Comparison of ENCODE assay signal across 8 mouse cellular contexts in the genomic region with DNA sequence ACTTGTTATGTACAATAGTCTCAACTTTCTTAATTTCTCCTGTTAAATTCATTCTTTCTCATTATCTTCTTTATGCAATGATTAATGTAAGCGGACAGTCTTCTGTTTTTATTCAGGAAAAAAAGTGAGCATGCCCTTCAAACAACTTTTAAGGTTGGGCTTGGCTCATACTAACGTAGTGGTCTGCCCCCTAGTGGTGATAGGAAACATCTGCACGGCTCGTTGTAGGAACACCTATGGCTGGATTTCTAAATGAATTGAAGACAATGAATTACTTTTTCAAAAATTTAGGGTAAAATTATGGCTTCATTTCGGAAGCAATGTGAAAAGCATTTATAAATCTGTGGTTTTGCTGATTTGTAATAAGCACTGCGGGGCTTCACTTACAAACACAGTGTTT.
DNase-seq lines count a peak whose midpoint lies in the region; ATAC-seq and TF ChIP-seq lines count a peak whose summit lies in the region.

No protein-coding gene starts in this region.

- ATAC-seq in liver, postnatal 0 days, result no peak
- no peak for ATAC-seq in liver, embryonic 12.5 days
- peak; percentile 70; the same call in 1 of the 2 replicates for ATAC-seq in neural tube, embryonic 14.5 days (ENCODE audit: low read depth)

- H3K9me3 ChIP-seq in liver, postnatal 0 days (ENCODE audit: low read length), result no peaks in the 10 kb centered on the region
- no peaks in the 10 kb centered on the region for H3K9me3 ChIP-seq in liver, embryonic 12.5 days (replicated peaks)
- H3K9me3 ChIP-seq in neural tube, embryonic 14.5 days (ENCODE audit: control insufficient read depth, low read length), result no peaks in the 10 kb centered on the region

- peak; percentile 10 to 13 for DNase-seq in cerebellum, adult 18-20 months
- DNase-seq in cerebellum, adult 9-11 months, result no peak
- DNase-seq in liver, postnatal 0 days, result no peak
- DNase-seq in embryo, embryonic 10 days (ENCODE audit: low spot score), result peak; percentile 90
- peak; percentile 30 to 41 for DNase-seq in kidney, postnatal 36 days
- no peak for DNase-seq in gastrocnemius, postnatal 36 days

- no peak overlapping the region for H3K27ac ChIP-seq in liver, postnatal 0 days (ENCODE audit: low read depth)
- no peak overlapping the region for H3K27ac ChIP-seq in liver, embryonic 12.5 days
- H3K27ac ChIP-seq in neural tube, embryonic 14.5 days (ENCODE audit: low read depth, low read length), result no peak overlapping the region

- no peak overlapping the region for H3K4me2 ChIP-seq in liver, postnatal 0 days (ENCODE audit: low read depth, low read length)
- H3K4me2 ChIP-seq in liver, embryonic 12.5 days, result no peak overlapping the region
- no peak overlapping the region for H3K4me2 ChIP-seq in neural tube, embryonic 14.5 days (ENCODE audit: low read depth, low read length)

- no peaks in the 10 kb centered on the region for H3K36me3 ChIP-seq in liver, postnatal 0 days (replicated peaks; ENCODE audit: insufficient read depth, low read length)
- no peaks in the 10 kb centered on the region for H3K36me3 ChIP-seq in liver, embryonic 12.5 days
- H3K36me3 ChIP-seq in neural tube, embryonic 14.5 days (ENCODE audit: control insufficient read depth, insufficient read depth, low read length), result no peaks in the 10 kb centered on the region

- peak; percentile 75 for TF ChIP-seq CTCF in liver, postnatal 0 days (IDR thresholded peaks at IDR 0.05; ENCODE audit: low read depth)

- H3K4me3 ChIP-seq in liver, postnatal 0 days (ENCODE audit: low read depth, low read length), result no peak overlapping the region
- H3K4me3 ChIP-seq in liver, embryonic 12.5 days, result no peak overlapping the region
- no peak overlapping the region for H3K4me3 ChIP-seq in neural tube, embryonic 14.5 days (ENCODE audit: low read depth, low read length)

- H3K27me3 ChIP-seq in liver, postnatal 0 days (ENCODE audit: insufficient read depth, low read length), result no peaks in the 10 kb centered on the region
- H3K27me3 ChIP-seq in liver, embryonic 12.5 days (replicated peaks), result no peaks in the 10 kb centered on the region
- no peaks in the 10 kb centered on the region for H3K27me3 ChIP-seq in neural tube, embryonic 14.5 days (ENCODE audit: control insufficient read depth, insufficient read depth, low read length)

- no peak overlapping the region for H3K9ac ChIP-seq in liver, postnatal 0 days (replicated peaks)
- H3K9ac ChIP-seq in liver, embryonic 12.5 days, result no peak overlapping the region
- H3K9ac ChIP-seq in neural tube, embryonic 14.5 days (replicated peaks; ENCODE audit: low read depth, low read length), result no peak overlapping the region

- no peak for TF ChIP-seq EP300 in liver, postnatal 0 days (IDR thresholded peaks at IDR 0.05; ENCODE audit: low read depth)

- intact Hi-C loops in gastrocnemius, postnatal 36 days (cut with DNase I), result no loop called here

- WGBS in liver, postnatal 0 days (ENCODE audit: insufficient replicate concordance), result 10% methylated on average over 6 of the region's 6 CpGs
- 7% methylated on average over 6 of the region's 6 CpGs for WGBS in liver, embryonic 12.5 days (ENCODE audit: insufficient replicate concordance)
- WGBS in neural tube, embryonic 14.5 days, result 16% methylated on average over 6 of the region's 6 CpGs

- no peaks in the 10 kb centered on the region for H3K4me1 ChIP-seq in liver, postnatal 0 days (ENCODE audit: insufficient read depth)
- H3K4me1 ChIP-seq in liver, embryonic 12.5 days, result no peaks in the 10 kb centered on the region
- H3K4me1 ChIP-seq in neural tube, embryonic 14.5 days (ENCODE audit: control insufficient read depth, insufficient read depth, low read length), result no peaks in the 10 kb centered on the region

Comparison
In these comparisons a context has a peak if more than half of its experiments do, and no peak if none do; other contexts are left out.
1. DNase-seq: peak in cerebellum, adult 18-20 months (2 of 2), embryo, embryonic 10 days (single experiment) and kidney, postnatal 36 days (2 of 2); none in cerebellum, adult 9-11 months (single experiment), liver, postnatal 0 days (single experiment) and gastrocnemius, postnatal 36 days (0 of 2).